Mouse (Mus musculus) E14TG2a.4 (cell line): ENCODE measurements around the gene Clasrp.

Experiments
- CTCF ChIP-seq: conservative IDR thresholded peaks from 2 replicates; pipeline ENCODE4 v1.5.1; 2014; ENCODE audit warnings: low read length
- NANOG ChIP-seq: IDR thresholded peaks from 2 replicates; pipeline ENCODE4 v1.6.1; 2014; ENCODE audit warnings: borderline replicate concordance, low read length, mixed read lengths
- POU5F1 ChIP-seq: IDR thresholded peaks from 2 replicates; pipeline ENCODE4 v1.6.1; 2014; ENCODE audit warnings: low read length, borderline replicate concordance

DNA sequence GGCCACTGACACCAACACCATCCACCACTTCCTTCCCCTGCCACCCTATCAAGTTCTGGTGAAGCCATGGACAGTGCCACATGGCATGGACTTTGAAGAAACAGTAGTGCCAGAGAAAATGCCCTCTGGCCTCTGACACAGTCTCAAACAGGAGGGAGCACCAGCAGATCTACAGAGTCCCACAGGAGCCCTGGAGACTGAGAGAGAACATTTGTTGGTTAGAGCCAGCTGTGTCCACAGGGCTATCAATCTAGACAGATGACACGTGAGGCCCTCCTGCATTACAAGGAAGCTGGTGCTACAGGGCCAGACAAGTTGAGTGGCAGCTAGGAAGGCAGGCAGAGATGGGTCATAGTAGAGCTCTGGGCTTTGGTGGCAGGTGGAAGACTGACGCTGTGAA, 51.8 kb downstream of the Clasrp start:
- TF ChIP-seq NANOG, result no peak
- TF ChIP-seq CTCF, result no peak
- TF ChIP-seq POU5F1, result no peak
